Mouse (Mus musculus) adrenal gland, adult 8-10 months (tissue): ENCODE measurements around the gene Pcnx. TPM values are rescaled to one million over a fixed set of nuclear protein-coding genes. Genes with fewer than 3 reads are reported as not detected.

Source experiments
- DNase-seq: peaks from one replicate; pipeline ENCODE4 v3.0.0; 2022
- total RNA-seq, 4 experiments: library from RNA; stranded (reverse); gene quantifications; 2 replicates each; pipeline ENCODE4 v1.2.4; 2022

Gene Pcnx
- total RNA-seq, 4 experiments from 2014 or later = 56.1 to 89.3 (median 70.1) TPM

- no peak for DNase-seq
Measured at GRCm38 (mm10) chr12:81905865-81906264, 46.0 kb downstream of the Pcnx start.

GRCm38 (mm10) chr12:81907741-81908357 lies 48.0 kb downstream of the Pcnx start:
- no peak for DNase-seq

GRCm38 (mm10) chr12:81910439-81910838 lies 50.6 kb downstream of the Pcnx start:
- no peak for DNase-seq

GRCm38 (mm10) chr12:81915176-81915950 lies 55.5 kb downstream of the Pcnx start:
- DNase-seq = peak; percentile 43

- DNase-seq = no peak
Measured at GRCm38 (mm10) chr12:81918346-81918745, 58.5 kb downstream of the Pcnx start.

GRCm38 (mm10) chr12:81918886-81919285 lies 59.1 kb downstream of the Pcnx start:
- DNase-seq = no peak

- no peak for DNase-seq
Measured at GRCm38 (mm10) chr12:81920027-81920426, 60.2 kb downstream of the Pcnx start.

GRCm38 (mm10) chr12:81920614-81921013 lies 60.8 kb downstream of the Pcnx start:
- no peak for DNase-seq

- no peak for DNase-seq
Measured at GRCm38 (mm10) chr12:81921785-81922184, 62.0 kb downstream of the Pcnx start.

- DNase-seq = no peak
Measured at GRCm38 (mm10) chr12:81922838-81923237, 63.0 kb downstream of the Pcnx start.

- DNase-seq = no peak
Measured at GRCm38 (mm10) chr12:81927163-81927562, 67.3 kb downstream of the Pcnx start.

- no peak for DNase-seq
Measured at GRCm38 (mm10) chr12:81927643-81928381, 68.0 kb downstream of the Pcnx start.

- DNase-seq = no peak
Measured at GRCm38 (mm10) chr12:81928382-81928770, 68.6 kb downstream of the Pcnx start.

GRCm38 (mm10) chr12:81932015-81932414 lies 72.2 kb downstream of the Pcnx start:
- DNase-seq = no peak

GRCm38 (mm10) chr12:81933430-81933829 lies 73.6 kb downstream of the Pcnx start:
- no peak for DNase-seq

- no peak for DNase-seq
Measured at GRCm38 (mm10) chr12:81934510-81934909, 74.7 kb downstream of the Pcnx start.

- no peak for DNase-seq
Measured at GRCm38 (mm10) chr12:81936066-81936465, 76.2 kb downstream of the Pcnx start.

GRCm38 (mm10) chr12:81941191-81941590 lies 81.4 kb downstream of the Pcnx start:
- DNase-seq = no peak

- no peak for DNase-seq
Measured at GRCm38 (mm10) chr12:81943331-81944062, 83.7 kb downstream of the Pcnx start.

GRCm38 (mm10) chr12:81949026-81949425 lies 89.2 kb downstream of the Pcnx start:
- no peak for DNase-seq

GRCm38 (mm10) chr12:81950016-81950415 lies 90.2 kb downstream of the Pcnx start:
- DNase-seq = no peak

- DNase-seq = no peak
Measured at GRCm38 (mm10) chr12:81958351-81958750, 98.5 kb downstream of the Pcnx start.

- DNase-seq = no peak
Measured at GRCm38 (mm10) chr12:81965416-81965815, 105.6 kb downstream of the Pcnx start.
